Mouse (Mus musculus) thymus, adult 2 months (tissue): ENCODE results near the gene Bach1. TPM values are rescaled to one million over a fixed set of nuclear protein-coding genes. Genes with fewer than 3 reads are reported as not detected.
A peak's percentile ranks its signal among the peaks of the same experiment; 100 is the strongest.

Source experiments
- DNase-seq: peaks from one replicate; pipeline ENCODE4 v3.0.0; 2021
- H3K27ac ChIP-seq: fragments of 200-500 bp; 2 replicates; pipeline ENCODE4 v1.5.1; 2012; ENCODE audit warnings: low read length, control low read depth; ENCODE audit not compliant: control insufficient read depth, insufficient read depth
- H3K27me3 ChIP-seq: fragments of 200-500 bp; 2 replicates; pipeline ENCODE4 v1.6.1; 2012; ENCODE audit warnings: mild to moderate bottlenecking, low read length, moderate library complexity, mixed read lengths; ENCODE audit not compliant: control insufficient read depth, insufficient read depth
- H3K36me3 ChIP-seq: fragments of 200-500 bp; 2 replicates; pipeline ENCODE4 v1.6.1; 2012; ENCODE audit warnings: mild to moderate bottlenecking, low read length, moderate library complexity; ENCODE audit not compliant: control insufficient read depth, insufficient read depth
- H3K4me1 ChIP-seq: fragments of 200-500 bp; replicated peaks from 2 replicates; pipeline ENCODE4 v1.6.1; 2012; ENCODE audit warnings: low read length; ENCODE audit not compliant: control insufficient read depth, insufficient read depth
- H3K4me3 ChIP-seq: fragments of 200-500 bp; 2 replicates; pipeline ENCODE4 v1.5.1; 2012; ENCODE audit warnings: mild to moderate bottlenecking, low read length, control low read depth, moderate library complexity; ENCODE audit not compliant: control insufficient read depth, insufficient read depth
- CTCF ChIP-seq: fragments of 200-500 bp; IDR thresholded peaks from 2 replicates; pipeline ENCODE4 v1.5.1; 2012; ENCODE audit warnings: mild to moderate bottlenecking, control low read depth, low read length, moderate library complexity, borderline replicate concordance; ENCODE audit not compliant: control insufficient read depth, poor library complexity, insufficient read depth; ENCODE audit errors: extremely low read depth
- POLR2A ChIP-seq: fragments of 200-500 bp; IDR thresholded peaks from 2 replicates; pipeline ENCODE4 v1.6.1; 2012; ENCODE audit warnings: mild to moderate bottlenecking, low read length, control low read depth, moderate library complexity; ENCODE audit not compliant: control insufficient read depth, poor library complexity, insufficient read depth; ENCODE audit errors: extremely low read depth
- WGBS: fragments of 180-500 bp; shearing (Covaris S2); methylation state at CpG from one replicate; pipeline ENCODE4 v1.1.7; 2018; 5-methylcytosine and 5-hydroxymethylcytosine counted together
- polyA plus RNA-seq: library from polyadenylated mRNA; depleted of rRNA; stranded (reverse); fragments of >200 nt; gene quantifications from 2 replicates; pipeline ENCODE4 v1.2.3, GENCODE M21; 2012

The Bach1 gene
- polyA plus RNA-seq, 1 experiment = 40.2 TPM

GRCm38 (mm10) chr16:87728703-87729102 lies 30.0 kb downstream of the Bach1 start:
- TF ChIP-seq POLR2A = no peak
- no peak for TF ChIP-seq CTCF
- Histone ChIP-seq H3K36me3 (peaks cover 17% of the 10 kb centered on the region), H3K4me1 (peaks cover 54% of the 10 kb centered on the region), H3K27ac (peak overlapping the region; percentile 97), H3K4me3 (no peak overlapping the region), H3K27me3 (no peaks in the 10 kb centered on the region)
- peak; percentile 61 for DNase-seq
- WGBS = 38% methylated on average over 8 of the region's 8 CpGs

- Histone ChIP-seq H3K27ac (peak overlapping the region; percentile 97), H3K27me3 (no peaks in the 10 kb centered on the region), H3K4me3 (peak overlapping the region; percentile 28), H3K36me3 (peaks cover 17% of the 10 kb centered on the region), H3K4me1 (peaks cover 47% of the 10 kb centered on the region)
- 81% methylated on average over 20 of the region's 20 CpGs for WGBS
- DNase-seq = peak; percentile 49
- TF ChIP-seq CTCF (no peak), POLR2A (no peak)
Measured at GRCm38 (mm10) chr16:87729469-87729868, 30.7 kb downstream of the Bach1 start.

DNA sequence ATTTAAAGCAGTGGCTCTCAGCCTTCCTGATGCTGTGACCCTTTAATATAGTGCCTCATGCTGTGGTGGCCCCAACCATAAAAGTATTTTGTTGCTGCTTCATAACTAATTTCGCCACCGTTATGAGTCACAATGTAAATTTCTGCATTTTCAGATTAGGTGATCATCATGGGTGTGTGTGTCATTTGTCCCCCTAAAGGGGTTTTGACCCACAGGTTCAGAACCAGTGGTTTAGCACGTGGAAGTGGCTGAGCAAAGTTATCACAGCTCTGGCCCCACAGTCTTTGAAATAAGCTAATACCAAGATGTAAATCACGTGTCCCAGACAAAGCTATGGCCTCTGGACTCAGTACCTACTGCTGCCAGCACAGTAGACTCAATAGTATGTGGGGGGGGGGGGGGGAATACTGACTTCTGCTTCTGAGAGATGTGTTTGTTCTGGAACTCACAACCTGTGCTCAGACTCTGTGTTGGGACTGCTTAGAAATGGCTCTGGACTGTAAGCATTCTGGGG lies 36.2 kb downstream of the Bach1 start:
- Histone ChIP-seq H3K4me1 (peaks cover 20% of the 10 kb centered on the region), H3K36me3 (peaks cover 12% of the 10 kb centered on the region), H3K27me3 (no peaks in the 10 kb centered on the region), H3K27ac (no peak overlapping the region), H3K4me3 (no peak overlapping the region)
- 94% methylated on average over 4 of the region's 4 CpGs for WGBS
- TF ChIP-seq POLR2A (no peak), CTCF (no peak)
- DNase-seq = no peak

GRCm38 (mm10) chr16:87736106-87736505 lies 37.4 kb downstream of the Bach1 start:
- H3K4me3 ChIP-seq = no peak overlapping the region
- no peak for DNase-seq
- no peaks in the 10 kb centered on the region for H3K27me3 ChIP-seq
- 91% methylated on average over 11 of the region's 11 CpGs for WGBS
- H3K4me1 ChIP-seq = peaks cover 15% of the 10 kb centered on the region
- H3K36me3 ChIP-seq = peaks cover under 1% of the 10 kb centered on the region
- no peak overlapping the region for H3K27ac ChIP-seq
- TF ChIP-seq POLR2A = no peak
- TF ChIP-seq CTCF = no peak

- Histone ChIP-seq H3K4me3 (no peak overlapping the region), H3K4me1 (peaks cover 21% of the 10 kb centered on the region), H3K27me3 (no peaks in the 10 kb centered on the region), H3K27ac (no peak overlapping the region), H3K36me3 (no peaks in the 10 kb centered on the region)
- DNase-seq = no peak
- no peak for TF ChIP-seq CTCF
- TF ChIP-seq POLR2A = no peak
- 68% methylated on average over 8 of the region's 8 CpGs for WGBS
Measured at GRCm38 (mm10) chr16:87737296-87737695, 38.6 kb downstream of the Bach1 start.

GRCm38 (mm10) chr16:87737842-87738639 lies 39.3 kb downstream of the Bach1 start:
- 88% methylated on average over 21 of the region's 21 CpGs for WGBS
- H3K4me3 ChIP-seq = no peak overlapping the region

More at GRCm38 (mm10) chr16:87737842-87738639, 39.3 kb downstream of the Bach1 start:
- Histone ChIP-seq H3K27ac (no peak overlapping the region), H3K4me1 (peaks cover 21% of the 10 kb centered on the region), H3K27me3 (no peaks in the 10 kb centered on the region), H3K36me3 (no peaks in the 10 kb centered on the region)
- peak; percentile 48 for DNase-seq
- TF ChIP-seq POLR2A (no peak), CTCF (no peak)
